Mouse (Mus musculus) limb, embryonic 10.5 days (tissue): ENCODE data around the gene Pif1. TPM values are rescaled to one million over a fixed set of nuclear protein-coding genes. Genes with fewer than 3 reads are reported as not detected.

Source experiments
- DNase-seq: peaks from one replicate; pipeline ENCODE4 v3.0.0-alpha.2; 2017; ENCODE audit warnings: low spot score
- H3K27ac ChIP-seq: fragments of 300-500 bp; sonication (generic); 2 replicates; pipeline ENCODE4 v1.5.1; 2016; ENCODE audit warnings: mild to moderate bottlenecking
- H3K27me3 ChIP-seq: fragments of 300-500 bp; sonication (generic); 2 replicates; pipeline ENCODE4 v1.6.1; 2016; ENCODE audit warnings: low read depth, mild to moderate bottlenecking; ENCODE audit not compliant: poor library complexity, severe bottlenecking
- H3K36me3 ChIP-seq: fragments of 300-500 bp; sonication (generic); 2 replicates; pipeline ENCODE4 v1.6.1; 2016; ENCODE audit warnings: mild to moderate bottlenecking, moderate library complexity
- H3K4me1 ChIP-seq: fragments of 300-500 bp; sonication (generic); 2 replicates; pipeline ENCODE4 v1.6.1; 2016
- H3K4me3 ChIP-seq: fragments of 300-500 bp; sonication (generic); 2 replicates; pipeline ENCODE4 v1.5.1; 2016; ENCODE audit warnings: mild to moderate bottlenecking, moderate library complexity
- H3K9me3 ChIP-seq: fragments of 300-500 bp; sonication (generic); replicated peaks from 2 replicates; pipeline ENCODE4 v1.6.1; 2016; ENCODE audit warnings: mild to moderate bottlenecking
- WGBS: fragments of 180-500 bp; shearing (Covaris S2); methylation state at CpG from one replicate; pipeline ENCODE4 v1.1.7; 2016; 5-methylcytosine and 5-hydroxymethylcytosine counted together
- polyA plus RNA-seq: library from polyadenylated mRNA; unstranded; fragments of >200 nt; fragmentation: Nextera tagmentation; extraction: Ambion mirVana; gene quantifications from 2 replicates; pipeline ENCODE4 v1.2.1, GENCODE M21; 2016

The Pif1 gene
- polyA plus RNA-seq, 1 experiment from 2014 or later = 26.7 TPM

DNA sequence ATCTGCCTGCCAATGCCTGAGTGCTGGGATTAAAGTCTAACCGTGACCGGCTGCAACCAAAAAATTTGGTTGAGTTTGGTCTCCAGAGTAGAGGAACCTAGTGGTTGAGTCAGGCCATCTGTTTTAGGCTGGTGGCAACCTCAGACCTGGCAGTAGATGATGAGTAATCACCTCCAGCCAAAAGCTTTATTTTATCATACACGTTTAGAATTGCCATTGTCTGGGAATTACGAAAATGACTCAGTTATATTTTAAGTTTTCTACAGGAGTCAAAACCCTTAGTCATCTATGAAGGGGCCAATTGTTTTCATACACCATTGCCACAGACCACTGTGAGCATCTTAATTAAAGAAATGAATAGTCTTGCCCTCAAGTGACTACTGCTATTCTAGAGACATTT is 50.0 kb downstream of the Pif1 start:
- WGBS = 87% methylated on average over 4 of the region's 4 CpGs
- peaks cover 9% of the 10 kb centered on the region; the same call in 1 of the 2 replicates for H3K27me3 ChIP-seq

DNA sequence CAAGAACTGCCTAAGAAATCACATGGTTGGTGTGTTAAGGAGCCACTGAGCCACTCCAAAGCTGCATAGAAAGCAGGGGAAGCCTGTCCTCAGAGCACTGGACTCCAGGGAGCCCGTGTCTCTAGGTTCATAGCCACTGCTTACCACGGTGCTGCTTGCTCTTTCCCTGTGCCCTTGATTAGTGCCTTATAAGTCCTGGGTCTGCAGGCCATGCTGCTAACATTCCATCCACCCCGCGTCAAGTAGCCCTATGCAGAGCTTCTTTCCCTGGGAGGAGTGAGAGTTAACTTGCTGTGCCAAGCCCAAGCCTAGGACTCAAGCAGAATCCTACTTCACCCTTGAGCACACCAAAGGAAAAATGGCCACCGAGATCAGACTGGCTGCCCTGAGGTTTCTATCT is 52.1 kb downstream of the Pif1 start:
- WGBS = 57% methylated on average over 5 of the region's 5 CpGs
- Histone ChIP-seq H3K4me3 (no peak overlapping the region), H3K9me3 (no peaks in the 10 kb centered on the region), H3K36me3 (no peaks in the 10 kb centered on the region), H3K4me1 (peaks cover 38% of the 10 kb centered on the region), H3K27ac (peak overlapping the region; percentile 56), H3K27me3 (no peaks in the 10 kb centered on the region)
- no peak for DNase-seq

More for the DNA sequence above, 50.0 kb downstream of the Pif1 start:
- Histone ChIP-seq H3K27ac (no peak overlapping the region), H3K4me1 (peaks cover 43% of the 10 kb centered on the region), H3K36me3 (no peaks in the 10 kb centered on the region), H3K9me3 (no peaks in the 10 kb centered on the region), H3K4me3 (no peak overlapping the region)
- DNase-seq = no peak

DNA sequence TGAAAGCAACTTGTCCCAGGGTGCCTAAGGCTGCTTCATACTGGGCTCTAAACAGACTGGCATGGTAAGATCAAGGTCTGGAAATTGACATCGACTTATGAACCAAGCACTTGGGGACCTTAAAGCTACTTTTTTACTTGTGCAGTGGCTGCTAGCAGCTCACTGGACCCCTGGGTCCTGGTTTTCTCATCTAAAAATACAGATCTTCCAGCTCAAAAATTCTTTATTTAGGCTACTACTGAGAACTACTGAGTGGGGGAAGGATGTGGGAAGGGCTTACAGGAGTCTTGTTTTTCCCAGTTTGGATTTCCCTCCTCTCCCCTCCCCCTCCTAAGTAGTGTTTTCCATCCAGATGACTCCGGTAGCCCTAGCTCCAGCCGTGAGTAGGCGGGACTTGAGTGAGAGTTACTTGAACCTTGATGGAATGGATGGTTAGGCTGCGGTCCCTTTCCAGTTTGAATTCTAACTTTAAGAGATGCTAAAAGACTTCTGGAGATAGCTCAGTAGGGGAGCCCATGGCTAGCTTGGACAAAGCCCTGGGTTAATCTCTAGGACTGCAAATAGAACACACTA is 54.0 kb downstream of the Pif1 start:
- no peak overlapping the region for H3K4me3 ChIP-seq
- 4% methylated on average over 5 of the region's 5 CpGs for WGBS

DNA sequence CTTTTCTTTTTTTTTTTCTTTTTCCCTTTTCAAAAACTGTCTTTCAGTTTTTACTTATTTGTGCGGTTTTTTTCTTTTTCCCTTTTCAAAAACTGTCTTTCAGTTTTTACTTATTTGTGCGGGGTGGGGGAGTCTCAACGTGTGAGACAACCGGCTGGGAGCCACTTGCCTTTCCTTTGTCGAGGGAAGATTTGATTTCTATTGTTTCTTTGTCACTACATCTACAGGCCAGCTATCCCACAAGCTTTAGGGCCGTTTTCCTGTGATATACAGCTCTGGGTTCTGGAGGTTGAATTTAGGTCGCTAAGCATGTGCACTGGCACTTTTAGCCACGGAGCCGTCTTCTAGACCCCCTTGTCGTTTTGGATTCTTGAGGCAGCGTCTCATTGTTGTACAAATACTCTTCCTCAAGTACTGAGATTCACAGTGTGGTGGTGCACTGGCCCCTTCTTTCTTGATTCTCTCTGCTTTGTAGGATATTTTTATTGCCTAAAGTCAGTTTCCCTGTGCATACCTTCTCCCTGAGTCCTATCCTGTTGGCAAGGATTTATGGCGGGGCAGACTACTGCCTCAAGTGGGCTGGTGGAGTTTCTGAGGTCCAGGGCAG is 54.6 kb downstream of the Pif1 start:
- H3K36me3 ChIP-seq = no peaks in the 10 kb centered on the region
- H3K4me3 ChIP-seq = peak overlapping the region; percentile 22
- peaks cover 45% of the 10 kb centered on the region for H3K4me1 ChIP-seq
- H3K27me3 ChIP-seq = no peaks in the 10 kb centered on the region
- peak overlapping the region; percentile 75 for H3K27ac ChIP-seq
- H3K9me3 ChIP-seq = no peaks in the 10 kb centered on the region
- no peak for DNase-seq
- WGBS = 18% methylated on average over 12 of the region's 12 CpGs

More for the DNA sequence above, 54.0 kb downstream of the Pif1 start:
- Histone ChIP-seq H3K4me1 (peaks cover 41% of the 10 kb centered on the region), H3K9me3 (no peaks in the 10 kb centered on the region), H3K27ac (peak overlapping the region; percentile 75), H3K27me3 (no peaks in the 10 kb centered on the region), H3K36me3 (no peaks in the 10 kb centered on the region)
- peak; percentile 50 for DNase-seq

DNA sequence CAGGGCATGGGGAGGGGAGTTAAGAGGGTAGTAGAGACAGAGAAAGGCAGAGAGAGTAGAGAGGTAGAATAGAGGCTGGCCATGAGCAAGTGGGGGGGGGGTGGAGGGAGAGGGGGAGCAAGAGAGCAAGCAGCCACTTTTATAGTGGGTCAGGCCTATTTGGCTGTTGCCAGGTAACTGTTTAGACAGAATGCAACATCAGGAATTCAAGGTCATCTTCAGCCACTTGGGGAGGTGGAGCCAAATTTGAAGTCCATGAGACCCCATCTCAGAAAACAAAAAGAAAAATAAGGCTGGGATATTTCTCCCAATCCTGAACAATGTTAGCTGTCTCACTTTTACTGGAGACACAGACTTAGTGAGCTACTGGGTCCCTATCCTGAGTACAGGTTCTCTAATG is 55.6 kb downstream of the Pif1 start:
- H3K27ac ChIP-seq = no peak overlapping the region
- no peaks in the 10 kb centered on the region for H3K27me3 ChIP-seq
- no peak for DNase-seq
- no peaks in the 10 kb centered on the region for H3K9me3 ChIP-seq
- H3K4me3 ChIP-seq = no peak overlapping the region
- peaks cover 45% of the 10 kb centered on the region for H3K4me1 ChIP-seq
- no peaks in the 10 kb centered on the region for H3K36me3 ChIP-seq

DNA sequence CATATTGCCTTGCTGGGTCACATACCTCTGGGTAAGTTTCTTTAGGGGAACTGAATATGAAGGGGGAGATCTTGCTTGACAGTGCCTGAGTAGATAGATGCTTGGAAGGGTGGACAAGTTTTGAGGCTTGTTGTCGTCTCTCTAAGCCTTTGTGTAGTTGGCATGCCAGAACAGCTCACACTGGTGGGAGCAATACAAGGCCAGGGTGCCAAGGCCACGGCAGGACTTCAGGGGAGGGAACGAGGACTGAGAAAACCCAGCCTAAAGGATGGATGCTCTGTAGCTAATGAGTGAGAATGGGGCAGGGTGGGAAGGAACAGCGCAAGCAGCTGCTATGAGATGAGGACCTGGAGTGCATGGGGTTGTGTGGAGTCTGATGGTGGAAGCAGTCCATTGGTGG is 58.0 kb downstream of the Pif1 start:
- no peak for DNase-seq
- 88% methylated on average over 4 of the region's 4 CpGs for WGBS
- Histone ChIP-seq H3K27ac (no peak overlapping the region), H3K36me3 (no peaks in the 10 kb centered on the region), H3K4me1 (peaks cover 33% of the 10 kb centered on the region), H3K9me3 (no peaks in the 10 kb centered on the region), H3K27me3 (no peaks in the 10 kb centered on the region), H3K4me3 (no peak overlapping the region)

Other genes starting within 250 kb of the Pif1 start
- gene Pdcd7, start 241.1 kb upstream of the Pif1 start, polyA plus RNA-seq = 10.4 and 11.9 TPM in 2 replicates
- 0.30 and 0.38 TPM in 2 replicates for gene Ubap1l, start 226.1 kb upstream of the Pif1 start, polyA plus RNA-seq
- gene Kbtbd13, start 195.5 kb upstream of the Pif1 start, polyA plus RNA-seq = 0.83 and 1.0 TPM in 2 replicates
- gene Rasl12, start 188.7 kb upstream of the Pif1 start, polyA plus RNA-seq = 5.8 and 8.2 TPM in 2 replicates
- not detected in 2 replicates for gene Slc51b, start 164.2 kb upstream of the Pif1 start, polyA plus RNA-seq
- gene Mtfmt, start 151.4 kb upstream of the Pif1 start, polyA plus RNA-seq = 21.4 and 22.9 TPM in 2 replicates
- 84.1 and 91.0 TPM in 2 replicates for gene Spg21, start 126.2 kb upstream of the Pif1 start, polyA plus RNA-seq
- gene Ankdd1a, start 67.0 kb upstream of the Pif1 start, polyA plus RNA-seq = not detected in 2 replicates
- gene Plekho2, start 7.1 kb upstream of the Pif1 start, polyA plus RNA-seq = 10.0 and 13.0 TPM in 2 replicates
- gene Rbpms2, start 42.5 kb downstream of the Pif1 start, polyA plus RNA-seq = 33.5 and 40.4 TPM in 2 replicates
- gene Oaz2, start 80.8 kb downstream of the Pif1 start, polyA plus RNA-seq = 267 and 319 TPM in 2 replicates
- gene Zfp609, start 240.4 kb downstream of the Pif1 start, polyA plus RNA-seq = 7.5 and 7.6 TPM in 2 replicates